Mouse (Mus musculus) stomach, embryonic 16.5 days (tissue): ENCODE results near the gene Tmod1. TPM values are rescaled to one million over a fixed set of nuclear protein-coding genes. Genes with fewer than 3 reads are reported as not detected.

Source experiments
- ATAC-seq: fragments of 200-750 bp; cut with Nextera tagmentation; 2 replicates; pipeline ENCODE4 v1.8.0; 2017; ENCODE audit warnings: moderate number of reproducible peaks, moderate TSS enrichment; ENCODE audit not compliant: insufficient read depth, low FRiP score
- H3K27ac ChIP-seq: fragments of 300-500 bp; sonication (generic); 2 replicates; pipeline ENCODE4 v1.5.1; 2014; ENCODE audit warnings: low read length
- H3K27me3 ChIP-seq: fragments of 300-500 bp; sonication (generic); 2 replicates; pipeline ENCODE4 v1.6.1; 2014; ENCODE audit warnings: low read length, control low read depth, mixed read lengths; ENCODE audit not compliant: control insufficient read depth, insufficient read depth
- H3K36me3 ChIP-seq: fragments of 300-500 bp; sonication (generic); 2 replicates; pipeline ENCODE4 v1.6.1; 2014; ENCODE audit warnings: low read length; ENCODE audit not compliant: control insufficient read depth, insufficient read depth
- H3K4me1 ChIP-seq: fragments of 300-500 bp; sonication (generic); 2 replicates; pipeline ENCODE4 v1.6.1; 2014; ENCODE audit warnings: low read length, control low read depth, mixed read lengths; ENCODE audit not compliant: control insufficient read depth, insufficient read depth
- H3K4me2 ChIP-seq: fragments of 300-500 bp; sonication (generic); 2 replicates; pipeline ENCODE4 v1.6.1; 2014; ENCODE audit warnings: low read depth, low read length, mixed read lengths
- H3K4me3 ChIP-seq: fragments of 300-500 bp; sonication (generic); replicated peaks from 2 replicates; pipeline ENCODE4 v1.5.1; 2014; ENCODE audit warnings: mild to moderate bottlenecking, low read length
- H3K9ac ChIP-seq: fragments of 300-500 bp; sonication (generic); 2 replicates; pipeline ENCODE4 v1.6.1; 2014; ENCODE audit warnings: low read length
- H3K9me3 ChIP-seq: fragments of 300-500 bp; sonication (generic); replicated peaks from 2 replicates; pipeline ENCODE4 v1.6.1; 2016; ENCODE audit warnings: low read length, control low read depth; ENCODE audit not compliant: control insufficient read depth
- WGBS: fragments of 180-500 bp; shearing (Covaris S2); extraction: QIAGEN DNeasy Blood & Tissue Kit; methylation state at CpG from one replicate; pipeline ENCODE4 v1.1.7; 2014; 5-methylcytosine and 5-hydroxymethylcytosine counted together
- polyA plus RNA-seq: library from polyadenylated mRNA; unstranded; fragments of >200 nt; fragmentation: Nextera tagmentation; extraction: Ambion mirVana; gene quantifications from 2 replicates; pipeline ENCODE4 v1.2.1, GENCODE M21; 2015

Gene Tmod1
- polyA plus RNA-seq, 1 experiment from 2014 or later: 16.2 TPM

- peaks cover 17% of the 10 kb centered on the region for H3K36me3 ChIP-seq
- WGBS: 71% methylated on average over 3 of the region's 3 CpGs
- H3K4me3 ChIP-seq: no peak overlapping the region
- no peak overlapping the region for H3K27ac ChIP-seq
- no peak overlapping the region for H3K4me2 ChIP-seq
- no peaks in the 10 kb centered on the region for H3K27me3 ChIP-seq
- no peaks in the 10 kb centered on the region for H3K4me1 ChIP-seq
- H3K9ac ChIP-seq: no peak overlapping the region
- H3K9me3 ChIP-seq: no peaks in the 10 kb centered on the region
- no peak for ATAC-seq
Measured at GRCm38 (mm10) chr4:46130221-46130620, 91.5 kb downstream of the Tmod1 start.

GRCm38 (mm10) chr4:46131791-46132190 lies 93.1 kb downstream of the Tmod1 start:
- peaks cover 17% of the 10 kb centered on the region for H3K36me3 ChIP-seq
- peaks cover 4% of the 10 kb centered on the region for H3K4me1 ChIP-seq
- no peak overlapping the region for H3K4me2 ChIP-seq
- H3K27ac ChIP-seq: no peak overlapping the region
- H3K9ac ChIP-seq: no peak overlapping the region
- H3K27me3 ChIP-seq: no peaks in the 10 kb centered on the region
- H3K9me3 ChIP-seq: no peaks in the 10 kb centered on the region
- no peak overlapping the region for H3K4me3 ChIP-seq
- 83% methylated on average over 6 of the region's 6 CpGs for WGBS
- ATAC-seq: no peak

DNA sequence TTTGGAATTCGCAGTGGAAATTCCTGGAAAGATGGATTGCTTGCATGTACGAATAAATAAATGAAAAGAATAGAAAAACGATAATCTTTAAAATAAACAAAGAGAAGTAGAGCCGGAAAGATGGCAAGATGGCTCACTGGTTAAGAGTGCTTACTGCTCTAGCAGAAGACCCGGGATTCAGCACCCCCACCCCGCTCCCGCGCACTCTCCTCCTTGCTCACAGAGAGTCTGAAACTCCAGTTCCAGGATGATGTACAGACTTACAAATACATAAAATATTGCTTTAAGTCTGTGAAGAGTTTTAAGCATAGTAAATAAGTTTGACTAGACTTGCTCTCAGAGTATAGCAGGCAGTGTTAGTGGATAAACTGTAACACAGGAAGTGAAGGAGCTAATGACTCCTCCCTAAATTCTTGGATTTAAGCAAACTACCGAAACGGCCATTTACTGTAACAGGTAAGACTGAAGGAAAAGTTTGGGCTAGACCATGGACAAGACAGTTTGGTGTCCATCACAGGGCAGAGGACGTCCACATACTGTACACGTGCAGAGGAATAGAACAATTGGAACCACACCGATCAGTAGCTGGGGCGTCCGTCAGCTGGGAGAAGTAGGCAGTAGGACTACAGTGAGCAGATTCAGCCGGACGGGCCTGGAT lies 99.0 kb downstream of the Tmod1 start:
- WGBS: 2% methylated on average over 17 of the region's 17 CpGs
- no peaks in the 10 kb centered on the region for H3K36me3 ChIP-seq
- peak overlapping the region; percentile 98 for H3K4me3 ChIP-seq
- no peaks in the 10 kb centered on the region for H3K27me3 ChIP-seq
- no peaks in the 10 kb centered on the region for H3K9me3 ChIP-seq
- peak overlapping the region; percentile 96 for H3K9ac ChIP-seq
- peak overlapping the region; percentile 70 for H3K4me2 ChIP-seq
- peak overlapping the region; percentile 99 for H3K27ac ChIP-seq
- ATAC-seq: peak; percentile 63; the same call in 1 of the 2 replicates
- peaks cover 18% of the 10 kb centered on the region for H3K4me1 ChIP-seq

DNA sequence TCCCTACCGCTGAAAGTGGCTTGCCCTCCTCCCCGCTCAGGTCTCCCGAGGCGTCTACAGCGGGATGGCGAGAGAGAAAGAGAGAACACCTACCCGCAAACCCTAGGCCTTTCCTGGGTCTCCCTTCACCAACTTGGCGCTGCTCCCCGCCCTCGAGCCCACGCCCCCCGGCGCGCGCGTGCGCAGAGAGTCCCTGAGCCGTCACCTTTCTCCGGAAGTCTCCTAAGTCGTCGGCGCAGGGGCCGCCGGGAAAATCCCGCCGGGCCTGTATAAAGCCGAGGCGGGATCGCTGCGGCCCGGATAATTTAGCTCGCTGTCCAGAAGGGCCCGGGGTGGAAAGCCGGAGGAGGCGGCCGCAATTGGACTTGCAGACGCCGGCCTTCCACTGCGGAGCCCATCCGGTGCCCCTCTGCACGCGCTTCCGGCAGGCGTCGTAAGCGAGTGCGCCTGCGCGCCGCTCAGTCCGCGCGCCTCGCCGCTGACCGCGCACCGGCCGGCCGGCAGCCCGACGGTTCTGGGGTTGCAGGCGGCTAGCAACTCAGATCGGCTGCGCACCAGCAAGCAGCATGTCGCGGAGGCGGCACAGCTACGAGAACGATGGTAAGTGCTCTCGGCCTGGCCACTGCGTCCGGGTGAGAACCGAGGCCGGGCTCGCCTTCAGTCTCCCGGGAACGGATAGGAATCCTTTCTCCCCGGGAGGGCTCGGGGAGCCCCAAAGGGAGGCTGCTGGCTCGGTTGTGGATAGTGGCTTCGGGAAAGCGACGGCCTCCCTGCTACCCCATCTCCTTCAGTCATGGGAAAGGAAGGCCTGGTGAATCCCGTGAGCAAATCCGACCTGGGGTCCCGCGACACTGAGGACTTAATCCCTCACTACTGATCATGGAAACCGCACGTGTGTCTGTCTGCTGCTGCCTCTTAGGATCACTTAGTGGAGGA lies 99.8 kb downstream of the Tmod1 start, which contains the start of the genes Ncbp1 and Tstd2:
Ncbp1 (plus strand) TSS at position 327 of the 936 bp plus-strand sequence.
Tstd2 (minus strand) TSS at position 408 of the 936 bp plus-strand sequence.
- under 1% methylated on average over 90 of the region's 90 CpGs for WGBS
- peak within 1 kb of the TSS; percentile 96 for H3K9ac ChIP-seq
- peak within 1 kb of the TSS; percentile 86 for H3K4me2 ChIP-seq
- peak within 1 kb of the TSS; percentile 98 for H3K4me3 ChIP-seq
- H3K27ac ChIP-seq: peak within 1 kb of the TSS; percentile 99
- no peaks in the 10 kb centered on the region for H3K27me3 ChIP-seq
- H3K36me3 ChIP-seq: no peaks in the 10 kb centered on the region
- peak; percentile 92 for ATAC-seq
- no peaks in the 10 kb centered on the region for H3K9me3 ChIP-seq
- H3K4me1 ChIP-seq: peaks cover 18% of the 10 kb centered on the region

GRCm38 (mm10) chr4:46144323-46144722 lies 105.6 kb downstream of the Tmod1 start:
- 74% methylated on average over 3 of the region's 3 CpGs for WGBS
- Histone ChIP-seq H3K9ac (no peak overlapping the region), H3K27me3 (no peaks in the 10 kb centered on the region), H3K27ac (no peak overlapping the region), H3K4me3 (no peak overlapping the region), H3K4me2 (no peak overlapping the region), H3K36me3 (peaks cover 3% of the 10 kb centered on the region; the same call in 1 of the 2 replicates), H3K9me3 (no peaks in the 10 kb centered on the region), H3K4me1 (peaks cover 9% of the 10 kb centered on the region)
- no peak for ATAC-seq

GRCm38 (mm10) chr4:46146881-46147280 lies 108.1 kb downstream of the Tmod1 start:
- Histone ChIP-seq H3K36me3 (peaks cover 4% of the 10 kb centered on the region), H3K4me2 (no peak overlapping the region), H3K9ac (no peak overlapping the region), H3K4me3 (no peak overlapping the region), H3K27me3 (no peaks in the 10 kb centered on the region), H3K27ac (no peak overlapping the region), H3K9me3 (no peaks in the 10 kb centered on the region), H3K4me1 (no peaks in the 10 kb centered on the region)
- WGBS: 88% methylated on average over 1 of the region's 1 CpGs
- ATAC-seq: no peak

DNA sequence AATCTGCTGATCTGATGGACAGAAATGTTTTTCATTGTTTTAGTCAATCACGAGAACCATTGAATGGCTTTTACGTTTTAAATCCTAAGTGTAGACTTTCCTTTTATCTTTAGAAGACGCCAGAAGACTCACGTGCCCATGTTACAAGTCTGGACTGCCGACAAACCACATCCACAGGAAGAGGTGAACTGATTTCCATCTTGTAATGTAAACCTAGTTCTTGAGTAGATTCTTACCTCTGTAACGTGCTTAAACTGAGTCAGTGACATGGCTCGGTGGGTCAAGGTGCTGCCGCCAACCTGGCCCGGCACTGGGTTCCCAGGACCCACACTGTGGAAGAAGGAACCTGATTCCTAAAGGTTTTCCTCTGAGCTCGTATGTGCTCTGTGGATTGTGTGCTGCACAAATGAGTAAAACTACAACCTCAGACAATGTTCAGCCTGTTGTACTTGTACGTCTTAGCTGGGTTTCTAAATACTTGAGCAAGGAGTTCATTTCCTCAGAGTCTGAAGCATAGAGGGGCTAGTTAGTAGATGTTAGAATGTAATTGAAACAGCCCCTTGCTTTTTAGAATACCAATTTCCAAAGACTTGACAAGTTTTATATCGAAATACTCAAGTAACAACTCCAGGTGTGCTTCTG lies 113.3 kb downstream of the Tmod1 start:
- no peaks in the 10 kb centered on the region for H3K27me3 ChIP-seq
- peaks cover 22% of the 10 kb centered on the region for H3K36me3 ChIP-seq
- no peak overlapping the region for H3K27ac ChIP-seq
- no peak overlapping the region for H3K4me3 ChIP-seq
- ATAC-seq: no peak
- WGBS: 92% methylated on average over 12 of the region's 12 CpGs
- no peaks in the 10 kb centered on the region for H3K4me1 ChIP-seq
- H3K9me3 ChIP-seq: no peaks in the 10 kb centered on the region
- no peak overlapping the region for H3K9ac ChIP-seq
- H3K4me2 ChIP-seq: no peak overlapping the region

DNA sequence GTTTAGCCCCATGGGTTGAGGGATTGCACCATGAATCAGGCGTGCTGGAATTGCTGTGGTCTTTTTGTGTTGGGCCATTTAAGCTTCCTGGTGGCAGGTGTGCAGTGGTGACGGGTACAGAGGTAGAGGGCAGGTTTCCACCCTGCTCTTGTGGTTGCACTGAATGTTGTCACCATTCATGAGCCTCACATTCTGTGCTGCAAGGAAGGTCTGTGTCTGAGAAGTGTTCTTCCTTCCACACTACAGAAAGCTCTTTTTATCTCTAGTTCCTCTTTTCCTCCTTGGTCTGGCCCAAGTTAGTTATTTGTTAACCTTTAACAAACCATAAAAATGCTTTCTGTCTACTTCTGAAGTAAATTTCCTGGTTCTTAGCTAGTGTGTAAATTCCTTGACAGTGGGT lies 125.3 kb downstream of the Tmod1 start:
- 80% methylated on average over 2 of the region's 2 CpGs for WGBS

More for the DNA sequence above, 125.3 kb downstream of the Tmod1 start:
- ATAC-seq: no peak
- no peak overlapping the region for H3K4me2 ChIP-seq
- H3K9me3 ChIP-seq: no peaks in the 10 kb centered on the region
- peaks cover 38% of the 10 kb centered on the region for H3K36me3 ChIP-seq
- H3K4me3 ChIP-seq: no peak overlapping the region
- no peak overlapping the region for H3K9ac ChIP-seq
- H3K4me1 ChIP-seq: no peaks in the 10 kb centered on the region
- no peak overlapping the region for H3K27ac ChIP-seq
- no peaks in the 10 kb centered on the region for H3K27me3 ChIP-seq
